Mouse (Mus musculus) hindbrain, embryonic 16.5 days (tissue): Measurements from ENCODE around the gene 1810013L24Rik. TPM values are rescaled to one million over a fixed set of nuclear protein-coding genes. Genes with fewer than 3 reads are reported as not detected.

Source experiments
- ATAC-seq: fragments of 200-750 bp; cut with Nextera tagmentation; 2 replicates; pipeline ENCODE4 v1.8.0; 2017; ENCODE audit warnings: moderate TSS enrichment, moderate library complexity
- H3K27ac ChIP-seq: fragments of 300-500 bp; sonication (generic); 2 replicates; pipeline ENCODE4 v1.5.1; 2014; ENCODE audit warnings: low read depth, mild to moderate bottlenecking, control low read depth, low read length, moderate library complexity
- H3K27me3 ChIP-seq: fragments of 300-500 bp; sonication (generic); replicated peaks from 2 replicates; pipeline ENCODE4 v1.6.1; 2014; ENCODE audit warnings: low read length; ENCODE audit not compliant: control insufficient read depth, insufficient read depth
- H3K36me3 ChIP-seq: fragments of 300-500 bp; sonication (generic); 2 replicates; pipeline ENCODE4 v1.6.1; 2014; ENCODE audit warnings: mild to moderate bottlenecking, low read length, moderate library complexity, mixed read lengths; ENCODE audit not compliant: control insufficient read depth, insufficient read depth
- H3K4me1 ChIP-seq: fragments of 300-500 bp; sonication (generic); 2 replicates; pipeline ENCODE4 v1.6.1; 2014; ENCODE audit warnings: low read depth, low read length; ENCODE audit not compliant: control insufficient read depth, insufficient read depth
- H3K4me2 ChIP-seq: fragments of 300-500 bp; sonication (generic); 2 replicates; pipeline ENCODE4 v1.6.1; 2014; ENCODE audit warnings: mild to moderate bottlenecking, low read length, control low read depth, moderate library complexity
- H3K4me3 ChIP-seq: fragments of 300-500 bp; sonication (generic); 2 replicates; pipeline ENCODE4 v1.5.1; 2014; ENCODE audit warnings: mild to moderate bottlenecking, low read length, control low read depth, moderate library complexity
- H3K9ac ChIP-seq: fragments of 300-500 bp; sonication (generic); 2 replicates; pipeline ENCODE4 v1.6.1; 2014; ENCODE audit warnings: low read depth, mild to moderate bottlenecking, control low read depth, low read length, moderate library complexity
- H3K9me3 ChIP-seq: fragments of 300-500 bp; sonication (generic); 2 replicates; pipeline ENCODE4 v1.6.1; 2014; ENCODE audit warnings: mild to moderate bottlenecking, low read length, moderate library complexity; ENCODE audit not compliant: control insufficient read depth
- WGBS: fragments of 180-500 bp; shearing (Covaris S2); extraction: QIAGEN DNeasy Blood & Tissue Kit; methylation state at CpG from one replicate; pipeline ENCODE4 v1.1.7; 2014; 5-methylcytosine and 5-hydroxymethylcytosine counted together
- polyA plus RNA-seq: library from polyadenylated mRNA; unstranded; fragments of >200 nt; fragmentation: Nextera tagmentation; extraction: Ambion mirVana; gene quantifications from 2 replicates; pipeline ENCODE4 v1.2.1, GENCODE M21; 2015

1810013L24Rik gene
- polyA plus RNA-seq, 1 experiment from 2014 or later = 23.8 TPM

GRCm38 (mm10) chr16:8830431-8831211 lies 721 bp downstream of the 1810013L24Rik start:
- WGBS = under 1% methylated on average over 61 of the region's 74 CpGs
- peak overlapping the region; percentile 96 for H3K27ac ChIP-seq

DNA sequence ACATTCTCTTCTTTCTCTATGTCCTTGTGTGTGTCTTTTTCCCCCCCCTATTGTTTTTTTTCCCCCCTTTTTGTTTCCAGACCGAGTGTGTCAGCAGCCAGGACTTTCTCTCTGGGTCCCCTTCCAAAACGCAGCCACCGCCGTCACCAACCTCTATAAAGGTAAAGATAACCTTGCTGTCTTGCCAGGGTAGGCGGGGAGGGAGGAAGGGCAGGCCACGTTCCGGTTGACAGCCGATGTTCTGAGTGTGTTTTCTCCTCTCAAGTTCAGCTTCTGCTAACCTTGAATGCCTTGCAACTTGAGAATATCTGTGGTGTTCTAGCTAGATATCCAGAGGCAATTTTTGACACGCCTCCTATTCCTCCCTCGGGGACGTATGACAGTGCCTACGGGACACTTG lies 1.3 kb downstream of the 1810013L24Rik start:
- Histone ChIP-seq H3K9me3 (no peaks in the 10 kb centered on the region), H3K9ac (peak overlapping the region; percentile 98), H3K4me3 (peak overlapping the region; percentile 98), H3K36me3 (no peaks in the 10 kb centered on the region), H3K4me1 (peaks cover 31% of the 10 kb centered on the region), H3K4me2 (peak overlapping the region; percentile 89), H3K27me3 (no peaks in the 10 kb centered on the region), H3K27ac (peak overlapping the region; percentile 96)
- ATAC-seq = no peak
- 3% methylated on average over 12 of the region's 12 CpGs for WGBS

More at GRCm38 (mm10) chr16:8830431-8831211, 721 bp downstream of the 1810013L24Rik start:
- Histone ChIP-seq H3K4me3 (peak overlapping the region; percentile 98), H3K9me3 (no peaks in the 10 kb centered on the region), H3K4me2 (peak overlapping the region; percentile 89), H3K36me3 (no peaks in the 10 kb centered on the region), H3K4me1 (peaks cover 30% of the 10 kb centered on the region), H3K9ac (peak overlapping the region; percentile 98), H3K27me3 (no peaks in the 10 kb centered on the region)
- peak; percentile 3 for ATAC-seq

- WGBS = 93% methylated on average over 1 of the region's 1 CpGs
- Histone ChIP-seq H3K27ac (no peak overlapping the region), H3K4me2 (no peak overlapping the region), H3K36me3 (peaks cover 9% of the 10 kb centered on the region), H3K4me3 (no peak overlapping the region), H3K4me1 (peaks cover 29% of the 10 kb centered on the region), H3K9ac (no peak overlapping the region), H3K9me3 (no peaks in the 10 kb centered on the region), H3K27me3 (no peaks in the 10 kb centered on the region)
- ATAC-seq = no peak
These were observed 7.0 kb downstream of the 1810013L24Rik start for GRCm38 (mm10) chr16:8836876-8837275.

DNA sequence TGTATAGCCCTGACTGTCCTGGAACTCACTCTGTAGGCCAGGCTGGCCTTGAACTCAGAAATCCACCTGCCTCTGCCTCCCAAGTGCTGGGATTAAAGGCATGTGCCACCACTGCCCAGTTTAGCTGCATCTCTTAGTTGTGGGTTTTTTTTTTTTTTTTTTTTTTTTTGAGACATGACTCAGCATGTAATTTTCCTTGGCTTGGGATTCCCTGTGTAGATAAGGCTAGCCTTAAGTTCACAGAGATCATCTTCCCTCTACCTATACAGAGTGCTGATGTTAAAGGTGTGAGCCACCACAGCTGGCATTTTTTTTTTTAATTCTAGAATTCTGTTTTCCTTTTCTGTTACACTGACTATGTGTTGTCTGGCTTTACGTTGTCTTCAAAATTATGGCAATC lies 7.7 kb downstream of the 1810013L24Rik start:
- Histone ChIP-seq H3K9ac (no peak overlapping the region), H3K4me1 (peaks cover 22% of the 10 kb centered on the region), H3K9me3 (no peaks in the 10 kb centered on the region), H3K36me3 (peaks cover 9% of the 10 kb centered on the region), H3K4me2 (no peak overlapping the region), H3K27ac (no peak overlapping the region), H3K4me3 (no peak overlapping the region), H3K27me3 (no peaks in the 10 kb centered on the region)
- 92% methylated on average over 1 of the region's 1 CpGs for WGBS
- ATAC-seq = no peak

GRCm38 (mm10) chr16:8838921-8839320 lies 9.0 kb downstream of the 1810013L24Rik start:
- peaks cover 18% of the 10 kb centered on the region for H3K36me3 ChIP-seq
- ATAC-seq = no peak
- no peak overlapping the region for H3K4me2 ChIP-seq
- no peak overlapping the region for H3K4me3 ChIP-seq
- no peaks in the 10 kb centered on the region for H3K27me3 ChIP-seq
- H3K4me1 ChIP-seq = peaks cover 11% of the 10 kb centered on the region
- H3K27ac ChIP-seq = no peak overlapping the region
- no peak overlapping the region for H3K9ac ChIP-seq
- no peaks in the 10 kb centered on the region for H3K9me3 ChIP-seq

DNA sequence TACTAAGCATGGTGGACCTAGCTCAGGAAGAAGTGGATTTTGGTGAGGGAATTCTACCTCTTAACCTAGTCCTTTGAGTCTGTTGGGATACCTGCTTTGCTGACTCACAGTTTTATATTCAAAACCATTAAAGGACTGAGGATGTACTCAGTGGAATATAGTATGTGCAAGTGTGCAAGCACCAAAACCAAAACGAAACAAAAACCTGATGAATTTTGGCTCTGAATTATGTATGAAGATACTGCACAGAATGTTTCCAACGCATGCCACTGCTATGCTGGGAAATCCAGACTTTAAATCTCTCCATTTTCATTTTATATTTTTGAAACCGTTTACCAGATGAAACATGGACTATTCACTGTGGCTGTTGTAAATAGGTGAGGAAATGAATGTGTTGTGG lies 10.7 kb downstream of the 1810013L24Rik start:
- H3K4me2 ChIP-seq = no peak overlapping the region
- no peaks in the 10 kb centered on the region for H3K27me3 ChIP-seq
- H3K4me3 ChIP-seq = no peak overlapping the region
- no peaks in the 10 kb centered on the region for H3K9me3 ChIP-seq
- no peak for ATAC-seq
- H3K4me1 ChIP-seq = peaks cover 4% of the 10 kb centered on the region
- WGBS = 86% methylated on average over 3 of the region's 3 CpGs
- H3K36me3 ChIP-seq = peaks cover 19% of the 10 kb centered on the region
- H3K27ac ChIP-seq = no peak overlapping the region
- H3K9ac ChIP-seq = no peak overlapping the region

DNA sequence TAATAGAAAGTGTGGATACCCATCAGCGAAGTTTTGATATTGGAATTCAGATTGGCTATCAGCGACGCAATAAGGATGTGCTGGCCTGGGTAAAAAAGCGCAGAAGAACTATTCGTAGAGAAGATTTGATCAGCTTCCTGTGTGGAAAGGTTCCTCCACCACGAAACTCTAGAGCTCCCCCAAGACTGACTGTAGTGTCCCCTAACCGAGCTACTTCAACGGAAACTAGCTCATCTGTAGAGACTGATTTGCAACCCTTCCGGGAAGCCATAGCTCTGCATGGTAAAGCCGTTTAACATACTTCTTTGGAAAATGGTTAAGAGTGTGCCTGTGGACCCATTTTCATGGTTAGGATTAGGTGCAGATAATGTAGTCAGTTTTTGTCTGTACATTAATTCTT lies 13.1 kb downstream of the 1810013L24Rik start:
- no peak for ATAC-seq
- no peaks in the 10 kb centered on the region for H3K9me3 ChIP-seq
- peaks cover 4% of the 10 kb centered on the region for H3K4me1 ChIP-seq
- H3K9ac ChIP-seq = no peak overlapping the region
- WGBS = 94% methylated on average over 10 of the region's 10 CpGs
- no peak overlapping the region for H3K27ac ChIP-seq
- no peak overlapping the region for H3K4me2 ChIP-seq
- H3K4me3 ChIP-seq = no peak overlapping the region
- peaks cover 18% of the 10 kb centered on the region for H3K36me3 ChIP-seq
- H3K27me3 ChIP-seq = no peaks in the 10 kb centered on the region

DNA sequence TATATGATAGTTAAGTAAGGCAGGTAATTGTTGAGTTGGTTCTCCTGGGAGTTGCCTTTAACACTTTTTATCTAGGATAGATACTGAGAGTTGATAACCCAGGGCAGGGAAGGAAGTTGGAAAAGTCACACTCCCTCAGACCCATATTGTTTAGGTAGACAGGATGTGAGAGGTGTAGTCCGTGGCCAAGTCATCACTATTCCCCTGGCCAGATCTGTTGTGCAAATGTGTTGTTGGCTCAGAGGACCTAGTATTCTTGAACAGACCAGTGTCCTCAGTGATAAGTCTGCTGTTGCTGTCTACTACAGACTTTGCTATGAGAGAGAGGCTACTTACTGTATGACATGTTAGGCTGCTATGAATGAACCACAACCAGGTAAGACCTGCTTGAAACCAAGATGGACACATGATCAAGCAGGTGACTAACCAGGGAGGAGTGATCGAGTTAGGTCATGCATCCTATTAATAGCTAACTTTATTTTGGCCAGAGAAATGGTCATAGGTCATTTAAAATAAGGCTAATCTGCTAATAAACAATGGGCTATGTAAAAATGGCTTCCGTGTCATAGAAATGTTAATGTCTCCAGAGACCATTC lies 13.8 kb downstream of the 1810013L24Rik start:
- ATAC-seq = no peak
- WGBS = 81% methylated on average over 3 of the region's 3 CpGs
- Histone ChIP-seq H3K9ac (no peak overlapping the region), H3K4me1 (peaks cover 7% of the 10 kb centered on the region), H3K4me3 (no peak overlapping the region), H3K27me3 (no peaks in the 10 kb centered on the region), H3K4me2 (no peak overlapping the region), H3K9me3 (no peaks in the 10 kb centered on the region), H3K27ac (no peak overlapping the region), H3K36me3 (peaks cover 15% of the 10 kb centered on the region)

- Histone ChIP-seq H3K27ac (no peak overlapping the region), H3K9me3 (no peaks in the 10 kb centered on the region), H3K27me3 (no peaks in the 10 kb centered on the region), H3K4me1 (peaks cover 4% of the 10 kb centered on the region), H3K4me2 (no peak overlapping the region), H3K36me3 (peaks cover 10% of the 10 kb centered on the region), H3K9ac (no peak overlapping the region), H3K4me3 (no peak overlapping the region)
- WGBS = 87% methylated on average over 4 of the region's 4 CpGs
- ATAC-seq = no peak
These were observed 16.1 kb downstream of the 1810013L24Rik start for GRCm38 (mm10) chr16:8845986-8846385.
